Mouse (Mus musculus): Measurements from ENCODE around the gene Ulk4. TPM values are rescaled to one million over a fixed set of nuclear protein-coding genes. Genes with fewer than 3 reads are reported as not detected.

Ulk4 gene
- total and polyA plus RNA-seq, 2 experiments from 2014 or later: 8.1 to 68.0 TPM

DNA sequence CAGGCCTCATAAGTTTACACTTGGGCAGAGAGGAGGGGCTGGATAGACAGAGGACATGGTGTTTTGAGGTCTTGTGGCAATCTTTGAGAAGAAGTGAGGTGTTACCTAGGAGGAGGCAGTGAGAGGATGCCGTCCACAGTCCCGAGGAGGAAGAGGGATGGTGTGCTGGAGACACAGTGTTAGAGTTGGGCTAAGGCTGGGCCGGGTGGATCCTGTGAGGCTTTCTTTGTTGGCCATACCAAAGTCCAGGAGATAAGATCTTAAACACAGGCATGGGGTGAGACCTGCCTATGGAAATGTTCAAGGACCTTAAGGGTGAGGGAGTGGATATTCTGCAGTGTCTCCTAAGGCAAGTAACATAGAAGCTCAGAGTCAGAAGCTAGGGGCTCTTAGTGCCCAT, 325.1 kb downstream of the Ulk4 start:
- Histone ChIP-seq H3K4me1 (ENCODE audit: insufficient read depth, low read length) (no peaks in the 10 kb centered on the region), H3K36me3 (ENCODE audit: insufficient read depth, low read length) (peaks cover 64% of the 10 kb centered on the region), H3K4me3 (ENCODE audit: low read depth, low read length) (no peak overlapping the region), H3K4me2 (ENCODE audit: low read depth, low read length, poor library complexity, severe bottlenecking) (no peak overlapping the region), H3K27me3 (ENCODE audit: insufficient read depth, low read length) (no peaks in the 10 kb centered on the region), H3K27ac (ENCODE audit: low read depth, low read length) (no peak overlapping the region), H3K9ac (replicated peaks; ENCODE audit: low read length, poor library complexity, severe bottlenecking) (no peak overlapping the region), H3K9me3 (ENCODE audit: low read length) (no peaks in the 10 kb centered on the region)
- no peak for DNase-seq (ENCODE audit: low spot score)
- ATAC-seq (ENCODE audit: low FRiP score): no peak
- no peak for TF ChIP-seq CTCF (IDR thresholded peaks at IDR 0.05)
- 85% methylated on average over 3 of the region's 3 CpGs for WGBS

DNA sequence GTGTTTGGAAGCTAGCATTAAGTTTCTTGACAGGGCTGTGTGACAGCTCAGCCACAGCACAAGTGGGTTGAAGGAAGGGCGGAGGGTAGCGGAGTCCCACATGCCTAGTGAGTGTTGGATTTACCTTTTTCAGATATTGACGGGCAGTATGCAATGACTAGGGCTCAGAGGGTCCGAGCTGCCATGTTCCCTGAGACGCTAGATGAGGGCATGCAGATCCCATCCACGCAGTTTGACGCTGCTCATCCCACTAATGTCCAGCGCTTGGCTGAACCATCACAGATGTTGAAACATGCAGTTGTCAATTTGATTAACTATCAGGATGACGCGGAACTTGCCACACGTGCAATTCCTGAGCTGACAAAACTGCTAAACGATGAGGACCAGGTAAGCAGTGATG, 326.2 kb downstream of the Ulk4 start:
- H3K9me3 ChIP-seq (ENCODE audit: low read length): no peaks in the 10 kb centered on the region
- TF ChIP-seq CTCF (IDR thresholded peaks at IDR 0.05): no peak
- WGBS: 94% methylated on average over 12 of the region's 12 CpGs
- ATAC-seq (ENCODE audit: low FRiP score) (no peak), DNase-seq (ENCODE audit: low spot score) (no peak)
- peaks cover 53% of the 10 kb centered on the region for H3K36me3 ChIP-seq (ENCODE audit: insufficient read depth, low read length)
- H3K27me3 ChIP-seq (ENCODE audit: insufficient read depth, low read length): no peaks in the 10 kb centered on the region
- H3K9ac ChIP-seq (replicated peaks; ENCODE audit: low read length, poor library complexity, severe bottlenecking): no peak overlapping the region
- H3K27ac ChIP-seq (ENCODE audit: low read depth, low read length): no peak overlapping the region
- no peak overlapping the region for H3K4me3 ChIP-seq (ENCODE audit: low read depth, low read length)
- H3K4me2 ChIP-seq (ENCODE audit: low read depth, low read length, poor library complexity, severe bottlenecking): no peak overlapping the region
- no peaks in the 10 kb centered on the region for H3K4me1 ChIP-seq (ENCODE audit: insufficient read depth, low read length)

DNA sequence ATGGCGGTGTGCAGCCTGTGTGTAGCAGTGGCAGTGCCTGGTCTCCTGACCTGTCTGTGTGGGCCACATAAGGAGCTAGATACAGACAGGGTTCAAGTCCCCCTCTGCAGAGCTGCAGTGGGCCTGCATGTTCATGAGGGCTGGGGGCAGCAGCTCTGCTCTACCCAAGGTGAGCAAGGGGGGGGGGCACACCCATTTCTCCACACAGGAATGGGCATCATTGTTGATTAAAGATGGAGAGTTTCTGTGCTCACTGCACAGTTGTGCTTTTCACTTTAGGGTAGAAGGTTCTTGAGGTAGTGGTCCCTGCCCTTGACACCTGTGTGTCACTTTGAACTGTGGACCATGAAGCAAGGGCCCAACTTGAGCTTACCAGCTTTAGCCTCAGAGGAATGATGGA, 328.2 kb downstream of the Ulk4 start:
- H3K4me3 ChIP-seq (ENCODE audit: low read depth, low read length): no peak overlapping the region
- ATAC-seq (ENCODE audit: low FRiP score) (no peak), DNase-seq (ENCODE audit: low spot score) (no peak)
- H3K9me3 ChIP-seq (ENCODE audit: low read length): no peaks in the 10 kb centered on the region
- no peaks in the 10 kb centered on the region for H3K4me1 ChIP-seq (ENCODE audit: insufficient read depth, low read length)
- peaks cover 34% of the 10 kb centered on the region for H3K36me3 ChIP-seq (ENCODE audit: insufficient read depth, low read length)
- H3K9ac ChIP-seq (replicated peaks; ENCODE audit: low read length, poor library complexity, severe bottlenecking): no peak overlapping the region
- TF ChIP-seq CTCF (IDR thresholded peaks at IDR 0.05): no peak
- no peak overlapping the region for H3K4me2 ChIP-seq (ENCODE audit: low read depth, low read length, poor library complexity, severe bottlenecking)
- 88% methylated on average over 1 of the region's 1 CpGs for WGBS
- no peak overlapping the region for H3K27ac ChIP-seq (ENCODE audit: low read depth, low read length)
- no peaks in the 10 kb centered on the region for H3K27me3 ChIP-seq (ENCODE audit: insufficient read depth, low read length)

DNA sequence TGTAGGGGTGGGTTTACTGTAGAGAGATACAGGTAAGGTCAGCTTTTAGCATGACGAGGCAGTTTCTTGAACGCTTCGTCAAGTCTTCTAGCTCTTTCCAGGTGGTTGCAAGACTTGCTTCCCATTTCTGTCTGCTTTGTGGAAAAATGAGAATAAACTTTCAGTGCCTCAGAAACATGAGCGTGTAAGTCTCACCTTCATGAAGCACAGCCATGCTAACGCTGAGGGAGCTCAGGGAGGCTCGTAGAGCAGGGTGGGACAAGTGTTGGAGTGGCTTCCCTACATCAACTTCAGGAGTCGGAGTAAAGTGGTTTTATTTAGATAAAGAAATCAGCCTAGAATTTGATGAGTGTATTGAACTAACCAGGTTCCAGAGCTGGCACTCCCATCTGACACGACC, 330.9 kb downstream of the Ulk4 start:
- no peak for TF ChIP-seq CTCF (IDR thresholded peaks at IDR 0.05)
- ATAC-seq (ENCODE audit: low FRiP score) (no peak), DNase-seq (ENCODE audit: low spot score) (no peak)
- Histone ChIP-seq H3K9ac (replicated peaks; ENCODE audit: low read length, poor library complexity, severe bottlenecking) (no peak overlapping the region), H3K4me2 (ENCODE audit: low read depth, low read length, poor library complexity, severe bottlenecking) (no peak overlapping the region), H3K4me3 (ENCODE audit: low read depth, low read length) (no peak overlapping the region), H3K27me3 (ENCODE audit: insufficient read depth, low read length) (no peaks in the 10 kb centered on the region), H3K4me1 (ENCODE audit: insufficient read depth, low read length) (peaks cover 2% of the 10 kb centered on the region; the same call in 1 of the 2 replicates), H3K9me3 (ENCODE audit: low read length) (no peaks in the 10 kb centered on the region), H3K27ac (ENCODE audit: low read depth, low read length) (no peak overlapping the region), H3K36me3 (ENCODE audit: insufficient read depth, low read length) (peaks cover 7% of the 10 kb centered on the region)
- WGBS: 77% methylated on average over 8 of the region's 8 CpGs

DNA sequence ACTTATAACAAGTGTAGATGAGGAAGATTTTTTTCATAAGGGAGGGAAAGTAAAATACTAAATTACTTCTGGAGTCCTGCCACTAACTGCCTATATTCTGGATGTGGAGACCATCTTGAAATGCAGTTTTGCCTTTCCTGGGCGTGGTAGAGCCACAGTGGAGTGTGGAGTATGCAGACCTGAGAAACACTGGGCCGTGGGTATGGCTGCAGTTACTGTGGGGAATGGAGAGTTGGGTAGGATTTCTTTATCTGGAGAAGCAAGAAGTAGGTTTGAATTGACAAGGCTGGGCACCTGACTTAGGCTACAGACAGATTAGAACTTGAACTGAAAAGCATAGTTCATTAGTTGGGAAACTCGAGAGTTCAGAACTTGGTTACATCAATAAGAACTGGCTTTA, 332.8 kb downstream of the Ulk4 start:
- no peaks in the 10 kb centered on the region for H3K36me3 ChIP-seq (ENCODE audit: insufficient read depth, low read length)
- no peak overlapping the region for H3K4me3 ChIP-seq (ENCODE audit: low read depth, low read length)
- peaks cover 7% of the 10 kb centered on the region; the same call in 1 of the 2 replicates for H3K4me1 ChIP-seq (ENCODE audit: insufficient read depth, low read length)
- ATAC-seq (ENCODE audit: low FRiP score) (no peak), DNase-seq (ENCODE audit: low spot score) (no peak)
- no peak overlapping the region for H3K9ac ChIP-seq (replicated peaks; ENCODE audit: low read length, poor library complexity, severe bottlenecking)
- TF ChIP-seq CTCF (IDR thresholded peaks at IDR 0.05): no peak
- H3K27me3 ChIP-seq (ENCODE audit: insufficient read depth, low read length): no peaks in the 10 kb centered on the region
- WGBS: 66% methylated on average over 3 of the region's 3 CpGs
- H3K4me2 ChIP-seq (ENCODE audit: low read depth, low read length, poor library complexity, severe bottlenecking): no peak overlapping the region
- no peaks in the 10 kb centered on the region for H3K9me3 ChIP-seq (ENCODE audit: low read length)
- no peak overlapping the region for H3K27ac ChIP-seq (ENCODE audit: low read depth, low read length)

DNA sequence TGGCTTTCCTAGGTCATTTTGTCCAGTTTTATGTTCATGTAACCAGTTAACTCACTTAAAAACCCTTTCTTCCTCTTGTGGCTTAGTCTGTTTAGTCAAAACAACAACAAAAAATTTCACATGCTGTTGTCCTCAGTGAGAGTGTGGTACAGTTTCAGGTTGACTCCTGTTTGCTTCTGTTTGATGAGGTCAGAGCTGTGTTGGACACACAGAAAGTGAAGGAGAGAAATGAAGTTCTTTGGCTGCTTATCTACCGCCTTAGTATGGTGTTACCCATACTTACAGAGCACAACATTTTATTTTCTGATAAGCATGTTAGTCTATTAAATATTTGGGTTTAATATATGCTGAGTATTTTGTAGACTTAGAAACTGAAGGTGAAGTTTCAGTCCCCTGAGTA, 333.2 kb downstream of the Ulk4 start:
- DNase-seq (ENCODE audit: low spot score): no peak

More for the DNA sequence above, 333.2 kb downstream of the Ulk4 start:
- no peak overlapping the region for H3K9ac ChIP-seq (replicated peaks; ENCODE audit: low read length, poor library complexity, severe bottlenecking)
- no peak for TF ChIP-seq CTCF (IDR thresholded peaks at IDR 0.05)
- H3K36me3 ChIP-seq (ENCODE audit: insufficient read depth, low read length): no peaks in the 10 kb centered on the region
- no peak overlapping the region for H3K27ac ChIP-seq (ENCODE audit: low read depth, low read length)
- H3K4me2 ChIP-seq (ENCODE audit: low read depth, low read length, poor library complexity, severe bottlenecking): no peak overlapping the region
- H3K4me3 ChIP-seq (ENCODE audit: low read depth, low read length): no peak overlapping the region
- ATAC-seq (ENCODE audit: low FRiP score): no peak
- no peaks in the 10 kb centered on the region for H3K27me3 ChIP-seq (ENCODE audit: insufficient read depth, low read length)
- peaks cover 7% of the 10 kb centered on the region; the same call in 1 of the 2 replicates for H3K4me1 ChIP-seq (ENCODE audit: insufficient read depth, low read length)
- no peaks in the 10 kb centered on the region for H3K9me3 ChIP-seq (ENCODE audit: low read length)
- 78% methylated on average over 1 of the region's 1 CpGs for WGBS

All from midbrain, postnatal 0 days (tissue).